Mouse (Mus musculus): Measurements from ENCODE around the gene Glipr2. TPM values are rescaled to one million over a fixed set of nuclear protein-coding genes. Genes with fewer than 3 reads are reported as not detected.
A peak's percentile ranks its signal among the peaks of the same experiment; 100 is the strongest.

Gene Glipr2
- polyA plus RNA-seq, 1 experiment from 2014 or later = 78.5 TPM

GRCm38 (mm10) chr4:44012376-44013367 is 55.5 kb downstream of the Glipr2 start:
- peak overlapping the region; percentile 88 for H3K4me3 ChIP-seq (ENCODE audit: low read length)
- H3K36me3 ChIP-seq (ENCODE audit: control insufficient read depth, insufficient read depth, low read length) = no peaks in the 10 kb centered on the region
- H3K4me2 ChIP-seq (ENCODE audit: low read depth, low read length) = peak overlapping the region; percentile 88
- H3K4me1 ChIP-seq (ENCODE audit: control insufficient read depth, insufficient read depth, low read length) = peaks cover 24% of the 10 kb centered on the region
- H3K27ac ChIP-seq (ENCODE audit: low read length) = peak overlapping the region; percentile 84
- ATAC-seq = peak; percentile 96
- WGBS = under 1% methylated on average over 77 of the region's 77 CpGs
- H3K27me3 ChIP-seq (replicated peaks; ENCODE audit: control insufficient read depth, insufficient read depth, low read length) = no peaks in the 10 kb centered on the region
- H3K9ac ChIP-seq (ENCODE audit: low read depth, low read length) = peak overlapping the region; percentile 94
- no peaks in the 10 kb centered on the region for H3K9me3 ChIP-seq (ENCODE audit: control insufficient read depth, low read length)

GRCm38 (mm10) chr4:44013391-44014070 is 56.3 kb downstream of the Glipr2 start:
- Histone ChIP-seq H3K9ac (ENCODE audit: low read depth, low read length) (peak overlapping the region; percentile 94), H3K9me3 (ENCODE audit: control insufficient read depth, low read length) (no peaks in the 10 kb centered on the region), H3K27ac (ENCODE audit: low read length) (peak overlapping the region; percentile 84), H3K4me2 (ENCODE audit: low read depth, low read length) (peak overlapping the region; percentile 88), H3K36me3 (ENCODE audit: control insufficient read depth, insufficient read depth, low read length) (no peaks in the 10 kb centered on the region), H3K27me3 (replicated peaks; ENCODE audit: control insufficient read depth, insufficient read depth, low read length) (no peaks in the 10 kb centered on the region), H3K4me1 (ENCODE audit: control insufficient read depth, insufficient read depth, low read length) (peaks cover 24% of the 10 kb centered on the region), H3K4me3 (ENCODE audit: low read length) (peak overlapping the region; percentile 88)
- ATAC-seq = no peak
- WGBS = 22% methylated on average over 11 of the region's 11 CpGs

DNA sequence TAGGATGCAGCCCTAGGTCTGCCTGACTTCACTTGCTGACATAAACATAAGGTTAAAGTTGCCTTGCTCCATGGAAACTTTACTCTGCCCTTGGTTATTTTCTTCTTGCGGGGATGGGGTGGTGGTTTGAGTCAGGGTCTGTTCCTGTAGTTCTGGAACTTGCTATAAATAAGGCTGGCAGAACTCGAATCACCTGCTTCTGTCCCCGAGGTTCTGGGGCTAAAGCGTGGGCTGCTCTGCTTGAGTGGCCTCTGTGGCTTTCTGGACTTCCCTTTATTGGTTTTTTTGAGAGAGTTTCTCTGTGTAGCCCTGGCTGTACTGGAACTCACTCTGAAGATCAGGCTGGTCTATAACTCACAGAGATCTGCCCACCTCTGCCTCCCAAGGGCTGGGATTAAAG is 58.9 kb downstream of the Glipr2 start:
- H3K4me2 ChIP-seq (ENCODE audit: low read depth, low read length) = no peak overlapping the region

DNA sequence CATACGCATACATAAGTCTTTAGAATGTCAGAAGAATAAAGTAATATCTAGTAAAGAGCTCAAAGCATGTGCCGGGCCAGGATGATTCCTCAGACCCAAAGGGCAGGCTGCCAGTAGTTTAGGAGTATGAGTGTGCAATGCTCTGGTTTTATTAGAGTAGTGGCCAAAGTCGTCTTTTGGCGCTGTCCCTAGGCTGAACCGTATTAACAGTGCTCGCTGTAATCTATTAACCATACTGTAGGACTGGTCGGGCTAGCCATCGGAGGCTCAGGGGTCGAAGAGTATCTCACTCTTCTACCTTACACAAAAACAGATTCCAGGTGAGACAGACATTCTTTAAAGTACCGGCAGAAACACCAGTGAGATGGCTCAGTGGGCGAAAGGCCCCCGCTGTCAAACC is 59.6 kb downstream of the Glipr2 start:
- peak; percentile 36; the same call in 1 of the 2 replicates for ATAC-seq
- Histone ChIP-seq H3K4me1 (ENCODE audit: control insufficient read depth, insufficient read depth, low read length) (peaks cover 24% of the 10 kb centered on the region), H3K4me2 (ENCODE audit: low read depth, low read length) (0 out of 2 replicates have a peak overlapping the region, but pooled peaks have one; percentile 11), H3K36me3 (ENCODE audit: control insufficient read depth, insufficient read depth, low read length) (peaks cover 11% of the 10 kb centered on the region; the same call in 1 of the 2 replicates), H3K4me3 (ENCODE audit: low read length) (no peak overlapping the region), H3K9ac (ENCODE audit: low read depth, low read length) (no peak overlapping the region), H3K9me3 (ENCODE audit: control insufficient read depth, low read length) (no peaks in the 10 kb centered on the region), H3K27ac (ENCODE audit: low read length) (0 out of 2 replicates have a peak overlapping the region, but pooled peaks have one; percentile 4), H3K27me3 (replicated peaks; ENCODE audit: control insufficient read depth, insufficient read depth, low read length) (no peaks in the 10 kb centered on the region)
- WGBS = 71% methylated on average over 12 of the region's 12 CpGs

More for the DNA sequence above, 58.9 kb downstream of the Glipr2 start:
- Histone ChIP-seq H3K4me1 (ENCODE audit: control insufficient read depth, insufficient read depth, low read length) (peaks cover 24% of the 10 kb centered on the region), H3K27me3 (replicated peaks; ENCODE audit: control insufficient read depth, insufficient read depth, low read length) (no peaks in the 10 kb centered on the region), H3K36me3 (ENCODE audit: control insufficient read depth, insufficient read depth, low read length) (peaks cover 7% of the 10 kb centered on the region; the same call in 1 of the 2 replicates), H3K4me3 (ENCODE audit: low read length) (no peak overlapping the region), H3K27ac (ENCODE audit: low read length) (no peak overlapping the region), H3K9me3 (ENCODE audit: control insufficient read depth, low read length) (no peaks in the 10 kb centered on the region), H3K9ac (ENCODE audit: low read depth, low read length) (no peak overlapping the region)
- 88% methylated on average over 4 of the region's 4 CpGs for WGBS
- no peak for ATAC-seq

DNA sequence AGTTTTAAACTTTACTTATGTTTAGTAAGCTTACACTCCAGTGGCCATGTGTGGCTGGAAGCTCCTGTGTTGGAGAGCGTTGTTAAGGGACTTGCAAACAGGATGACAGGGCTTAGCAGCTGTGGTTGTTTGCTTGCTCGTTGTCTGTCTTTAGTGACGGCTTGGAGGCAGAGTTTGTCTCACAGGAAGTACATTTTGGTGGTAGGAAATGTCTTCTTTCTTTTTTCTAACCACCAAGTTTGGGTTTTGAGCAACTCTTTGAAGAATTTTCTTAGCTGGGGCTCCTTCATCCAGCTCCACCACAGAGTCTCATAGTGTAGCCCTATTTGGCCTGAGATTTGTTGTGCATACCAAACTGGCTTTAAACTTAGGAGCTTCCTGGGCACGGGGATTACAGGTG is 65.1 kb downstream of the Glipr2 start:
- no peaks in the 10 kb centered on the region for H3K9me3 ChIP-seq (ENCODE audit: control insufficient read depth, low read length)
- ATAC-seq = no peak
- peaks cover 26% of the 10 kb centered on the region; the same call in 1 of the 2 replicates for H3K36me3 ChIP-seq (ENCODE audit: control insufficient read depth, insufficient read depth, low read length)
- no peak overlapping the region for H3K4me3 ChIP-seq (ENCODE audit: low read length)
- H3K9ac ChIP-seq (ENCODE audit: low read depth, low read length) = no peak overlapping the region
- H3K27ac ChIP-seq (ENCODE audit: low read length) = no peak overlapping the region
- H3K4me2 ChIP-seq (ENCODE audit: low read depth, low read length) = no peak overlapping the region
- WGBS = 81% methylated on average over 4 of the region's 4 CpGs
- no peaks in the 10 kb centered on the region for H3K4me1 ChIP-seq (ENCODE audit: control insufficient read depth, insufficient read depth, low read length)
- H3K27me3 ChIP-seq (replicated peaks; ENCODE audit: control insufficient read depth, insufficient read depth, low read length) = no peaks in the 10 kb centered on the region

- Histone ChIP-seq H3K36me3 (ENCODE audit: control insufficient read depth, insufficient read depth, low read length) (peaks cover 26% of the 10 kb centered on the region; the same call in 1 of the 2 replicates), H3K4me2 (ENCODE audit: low read depth, low read length) (no peak overlapping the region), H3K9ac (ENCODE audit: low read depth, low read length) (no peak overlapping the region), H3K9me3 (ENCODE audit: control insufficient read depth, low read length) (no peaks in the 10 kb centered on the region), H3K4me1 (ENCODE audit: control insufficient read depth, insufficient read depth, low read length) (no peaks in the 10 kb centered on the region), H3K27me3 (replicated peaks; ENCODE audit: control insufficient read depth, insufficient read depth, low read length) (no peaks in the 10 kb centered on the region), H3K27ac (ENCODE audit: low read length) (no peak overlapping the region), H3K4me3 (ENCODE audit: low read length) (no peak overlapping the region)
- 95% methylated on average over 11 of the region's 11 CpGs for WGBS
- ATAC-seq = no peak
Measured at GRCm38 (mm10) chr4:44022766-44023165, 65.6 kb downstream of the Glipr2 start.

DNA sequence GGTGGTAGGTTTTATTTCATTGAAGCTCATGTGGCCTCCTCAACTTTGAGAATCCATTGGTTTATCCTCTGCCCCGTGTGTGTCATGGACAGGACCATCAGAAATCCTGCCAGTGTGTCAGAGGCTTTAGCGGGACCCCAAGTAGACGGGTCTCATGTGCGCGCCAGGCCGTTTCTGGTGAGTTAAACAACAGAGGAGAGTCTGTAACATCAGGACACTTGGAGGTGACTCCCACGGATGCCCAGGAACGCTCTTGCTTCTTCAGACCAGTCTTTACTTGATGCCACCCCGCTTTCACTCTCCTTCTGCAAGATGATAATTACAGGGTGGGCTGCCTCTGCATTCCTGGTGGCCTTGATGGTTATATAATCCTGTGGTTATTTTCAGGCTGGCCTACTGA is 66.5 kb downstream of the Glipr2 start:
- WGBS = 95% methylated on average over 9 of the region's 9 CpGs
- Histone ChIP-seq H3K27me3 (replicated peaks; ENCODE audit: control insufficient read depth, insufficient read depth, low read length) (no peaks in the 10 kb centered on the region), H3K27ac (ENCODE audit: low read length) (no peak overlapping the region), H3K36me3 (ENCODE audit: control insufficient read depth, insufficient read depth, low read length) (peaks cover 26% of the 10 kb centered on the region; the same call in 1 of the 2 replicates), H3K4me2 (ENCODE audit: low read depth, low read length) (no peak overlapping the region), H3K4me1 (ENCODE audit: control insufficient read depth, insufficient read depth, low read length) (no peaks in the 10 kb centered on the region), H3K4me3 (ENCODE audit: low read length) (no peak overlapping the region), H3K9me3 (ENCODE audit: control insufficient read depth, low read length) (no peaks in the 10 kb centered on the region), H3K9ac (ENCODE audit: low read depth, low read length) (no peak overlapping the region)
- ATAC-seq = no peak

DNA sequence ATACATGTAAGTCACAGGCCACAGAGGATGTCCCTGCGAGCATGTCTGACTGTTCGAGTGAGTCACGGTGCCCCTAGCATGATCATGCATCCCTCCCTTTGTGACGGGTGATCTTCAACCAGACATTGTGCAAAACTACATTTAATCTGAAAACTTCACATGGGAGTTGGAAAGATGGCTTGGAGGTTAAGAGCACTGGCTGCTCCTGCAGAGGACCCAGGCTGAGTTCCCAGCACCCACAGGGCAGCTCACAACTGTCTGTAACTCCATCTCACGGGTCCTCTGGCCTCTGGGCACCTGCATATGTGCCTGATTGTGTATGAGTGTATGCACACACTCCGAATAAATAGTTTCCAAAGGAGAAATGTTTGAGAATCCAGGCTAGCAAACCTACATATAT is 67.0 kb downstream of the Glipr2 start:
- no peaks in the 10 kb centered on the region for H3K9me3 ChIP-seq (ENCODE audit: control insufficient read depth, low read length)
- H3K36me3 ChIP-seq (ENCODE audit: control insufficient read depth, insufficient read depth, low read length) = peaks cover 24% of the 10 kb centered on the region; the same call in 1 of the 2 replicates
- no peak overlapping the region for H3K27ac ChIP-seq (ENCODE audit: low read length)
- no peak overlapping the region for H3K4me2 ChIP-seq (ENCODE audit: low read depth, low read length)
- no peaks in the 10 kb centered on the region for H3K4me1 ChIP-seq (ENCODE audit: control insufficient read depth, insufficient read depth, low read length)
- no peak overlapping the region for H3K9ac ChIP-seq (ENCODE audit: low read depth, low read length)
- no peaks in the 10 kb centered on the region for H3K27me3 ChIP-seq (replicated peaks; ENCODE audit: control insufficient read depth, insufficient read depth, low read length)
- no peak for ATAC-seq
- H3K4me3 ChIP-seq (ENCODE audit: low read length) = no peak overlapping the region
- 93% methylated on average over 6 of the region's 6 CpGs for WGBS

DNA sequence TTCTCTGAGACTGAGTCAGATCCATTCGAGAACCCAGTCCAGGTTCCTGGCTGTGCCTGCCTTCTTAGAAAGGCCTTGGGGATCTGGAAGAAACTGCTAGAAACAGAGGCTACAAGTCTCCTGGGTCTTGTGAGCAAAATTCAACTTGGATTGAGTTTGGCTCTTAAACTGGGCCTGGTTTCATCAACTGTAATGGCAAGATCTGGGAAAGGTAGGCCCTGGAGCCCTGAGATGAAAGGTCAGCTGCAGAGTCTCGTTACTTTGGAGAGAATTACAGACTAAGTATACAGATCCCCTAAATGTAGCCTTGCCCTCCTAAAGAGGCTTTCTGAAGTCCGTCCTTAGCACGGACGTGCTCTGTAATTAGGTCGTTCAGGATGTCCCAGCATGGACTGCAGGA is 68.4 kb downstream of the Glipr2 start:
- no peak for ATAC-seq
- Histone ChIP-seq H3K4me2 (ENCODE audit: low read depth, low read length) (no peak overlapping the region), H3K36me3 (ENCODE audit: control insufficient read depth, insufficient read depth, low read length) (peaks cover 23% of the 10 kb centered on the region; the same call in 1 of the 2 replicates), H3K27me3 (replicated peaks; ENCODE audit: control insufficient read depth, insufficient read depth, low read length) (no peaks in the 10 kb centered on the region), H3K4me1 (ENCODE audit: control insufficient read depth, insufficient read depth, low read length) (no peaks in the 10 kb centered on the region), H3K9me3 (ENCODE audit: control insufficient read depth, low read length) (no peaks in the 10 kb centered on the region), H3K9ac (ENCODE audit: low read depth, low read length) (no peak overlapping the region), H3K27ac (ENCODE audit: low read length) (no peak overlapping the region), H3K4me3 (ENCODE audit: low read length) (no peak overlapping the region)
- 94% methylated on average over 6 of the region's 6 CpGs for WGBS

All from intestine, embryonic 16.5 days (tissue).